Mouse (Mus musculus) myocyte (in vitro differentiated cells): Measurements from ENCODE around the gene Cgref1.
A peak's percentile ranks its signal among the peaks of the same experiment; 100 is the strongest.

Source experiments
- MAX ChIP-seq: IDR thresholded peaks from one replicate; pipeline ENCODE4 v1.6.1; 2011; ENCODE audit warnings: low read depth, mild to moderate bottlenecking, control low read depth
- MYOG ChIP-seq, 3 experiments: IDR thresholded peaks; one replicate each; pipeline ENCODE4 v1.6.1; 2011; ENCODE audit warnings: control low read depth in 2 of 3, low read depth in 2 of 3, mild to moderate bottlenecking in 2 of 3; ENCODE audit not compliant: insufficient read length in 2 of 3, control insufficient read depth in 1 of 3, insufficient read depth in 1 of 3
- POLR2A ChIP-seq: IDR thresholded peaks from one replicate; pipeline ENCODE4 v1.6.1; 2011; ENCODE audit warnings: low read depth, mild to moderate bottlenecking, control low read depth, moderate library complexity; ENCODE audit not compliant: insufficient read length
- TCF12 ChIP-seq: IDR thresholded peaks from one replicate; pipeline ENCODE4 v1.6.1; 2011; ENCODE audit warnings: mild to moderate bottlenecking, control low read depth; ENCODE audit not compliant: poor library complexity, insufficient read depth, severe bottlenecking

DNA sequence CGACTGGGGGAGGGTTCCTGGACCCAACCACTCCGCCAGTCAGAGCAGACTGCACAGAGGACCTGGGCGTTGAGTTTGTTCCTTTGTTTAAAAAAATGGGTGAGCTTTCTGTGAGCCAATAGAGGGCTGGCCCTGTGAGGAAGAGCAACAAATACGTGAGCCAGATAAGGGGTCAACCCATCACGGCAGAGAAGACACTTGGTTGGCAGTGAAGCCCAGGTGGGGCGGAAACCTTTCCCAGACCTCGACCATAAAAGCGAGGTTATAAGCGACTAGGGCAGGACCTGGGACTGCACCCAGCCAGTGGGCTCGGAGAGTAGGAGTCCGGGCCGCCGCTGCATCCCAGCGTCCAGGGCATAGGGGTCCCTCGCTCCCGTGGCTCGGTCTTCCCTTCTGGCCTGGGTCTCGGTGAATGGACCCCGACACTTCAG lies 58.0 kb downstream of the Cgref1 start:
- TF ChIP-seq TCF12 (no peak), MAX (no peak), MYOG (IDR thresholded peaks at IDR 0.05; ENCODE audit: control insufficient read depth in 1 of 3, insufficient read depth in 1 of 3, insufficient read length in 2 of 3, low read depth in 2 of 3) (no peak), POLR2A (peak; percentile 68)
